Mouse (Mus musculus): ENCODE measurements around the gene Ing5. TPM values are rescaled to one million over a fixed set of nuclear protein-coding genes. Genes with fewer than 3 reads are reported as not detected.

The Ing5 gene
- total RNA-seq, 4 experiments from 2014 or later = 16.6 to 21.9 (median 20.8) TPM

Other genes starting within 250 kb of the Ing5 start
- 100 to 1,000 TPM; 135 to 201 (median 170) TPM for gene Stk25, start 145.3 kb upstream of the Ing5 start, total RNA-seq (2022)
- gene Bok, start 118.3 kb upstream of the Ing5 start, total RNA-seq (2022) = 10 to 100 TPM in 3 of 4 experiments, 1 to 10 TPM in 1; 9.1 to 13.5 (median 11.1) TPM
- gene Atg4b, start 52.5 kb upstream of the Ing5 start, total RNA-seq (2022) = 100 to 1,000 TPM in 2 of 4 experiments, 10 to 100 TPM in 2; 80.6 to 135 (median 109) TPM
- 10 to 100 TPM; 45.0 to 54.2 (median 51.8) TPM for gene Thap4, start 49.1 kb upstream of the Ing5 start, total RNA-seq (2022)
- gene Dtymk, start 2.0 kb upstream of the Ing5 start, total RNA-seq (2022) = 10 to 100 TPM; 60.0 to 89.7 (median 75.5) TPM
- gene D2hgdh, start 20.9 kb downstream of the Ing5 start, total RNA-seq (2022) = 10 to 100 TPM; 66.1 to 75.9 (median 74.2) TPM
- gene Gal3st2, start 57.3 kb downstream of the Ing5 start, total RNA-seq (2022) = under 1 TPM in 1 of 4 experiments, not detected in 3; 0.44 TPM
- gene Gal3st2b, start 114.3 kb downstream of the Ing5 start, total RNA-seq (2022) = under 1 TPM in 3 of 4 experiments, not detected in 1; 0.20 to 0.45 (median 0.30) TPM
- under 1 TPM; 0.06 to 0.16 (median 0.11) TPM for gene Gal3st2c, start 186.5 kb downstream of the Ing5 start, total RNA-seq (2022)
- gene Neu4, start 216.5 kb downstream of the Ing5 start, total RNA-seq (2022) = not detected
- under 1 TPM in 2 of 4 experiments, not detected in 2; 0.18 to 0.42 TPM for gene Pdcd1, start 248.6 kb downstream of the Ing5 start, total RNA-seq (2022)